Mouse (Mus musculus) layer of hippocampus, adult 18-20 months (tissue): ENCODE measurements around the gene Slc7a5. TPM values are rescaled to one million over a fixed set of nuclear protein-coding genes. Genes with fewer than 3 reads are reported as not detected.
A peak's percentile ranks its signal among the peaks of the same experiment; 100 is the strongest.

Source experiments
- DNase-seq, 2 experiments: peaks; one replicate each; pipeline ENCODE4 v3.0.0; 2022; ENCODE audit warnings: low spot score in 2 of 2
- long read RNA-seq: library from polyadenylated mRNA; stranded (forward); transcript quantifications from one replicate; pipeline ENCODE4 v2.0.0, GENCODE M21; 2021
- total RNA-seq, 2 experiments: library from RNA; stranded (reverse); gene quantifications; 2 replicates each; pipeline ENCODE4 v1.2.3; 2021

The Slc7a5 gene
- total RNA-seq: 10 to 100 TPM; 52.8 to 55.7 TPM
- long read RNA-seq, transcript Slc7a5-201 (10 exons, 3,517 nt): major isoform, 90 of 104 reads
- long read RNA-seq, partial matches to known transcripts: 6 of 104 reads
- long read RNA-seq, other reads (novel, unspliced or antisense): 8 of 104 reads

- peak; percentile 90 to 97 for DNase-seq
These were observed at the start of gene Slc7a5 for GRCm38 (mm10) chr8:121907587-121908248. Gene Slc7a5, minus strand, starts transcription at chr8:121907694.

- no peak for DNase-seq
These were observed 48.5 kb upstream of the Slc7a5 start for GRCm38 (mm10) chr8:121955825-121956500.

GRCm38 (mm10) chr8:121954981-121955555 lies 47.6 kb upstream of the Slc7a5 start:
- DNase-seq: no peak

- DNase-seq: no peak
These were observed 46.5 kb upstream of the Slc7a5 start for GRCm38 (mm10) chr8:121953821-121954545.

- no peak for DNase-seq
These were observed 45.3 kb upstream of the Slc7a5 start for GRCm38 (mm10) chr8:121952800-121953199.

- no peak for DNase-seq
These were observed 44.6 kb upstream of the Slc7a5 start for GRCm38 (mm10) chr8:121952122-121952521.

- DNase-seq: no peak
These were observed 44.1 kb upstream of the Slc7a5 start for GRCm38 (mm10) chr8:121951656-121952009.

- peak; percentile 50 to 57 for DNase-seq
These were observed 43.5 kb upstream of the Slc7a5 start for GRCm38 (mm10) chr8:121950749-121951655.

- peak; percentile 96 to 99 for DNase-seq
These were observed 42.7 kb upstream of the Slc7a5 start for GRCm38 (mm10) chr8:121949941-121950748.

GRCm38 (mm10) chr8:121949222-121949800 lies 41.8 kb upstream of the Slc7a5 start, which contains the start of gene Banp:
Gene Banp, plus strand, starts transcription at chr8:121949750.
- no peak for DNase-seq

- DNase-seq: no peak
These were observed 41.0 kb upstream of the Slc7a5 start for GRCm38 (mm10) chr8:121948321-121949145.

- peak in 1 of 2 experiments; percentile 72 for DNase-seq
These were observed 40.3 kb upstream of the Slc7a5 start for GRCm38 (mm10) chr8:121947753-121948141.

GRCm38 (mm10) chr8:121947047-121947752 lies 39.7 kb upstream of the Slc7a5 start:
- DNase-seq: no peak

- DNase-seq: no peak
These were observed 38.9 kb upstream of the Slc7a5 start for GRCm38 (mm10) chr8:121946351-121946750.

GRCm38 (mm10) chr8:121944831-121945230 lies 37.3 kb upstream of the Slc7a5 start, which contains the start of gene Car5a:
Gene Car5a, minus strand, starts transcription at chr8:121944904.
- DNase-seq: no peak

GRCm38 (mm10) chr8:121943716-121944115 lies 36.2 kb upstream of the Slc7a5 start:
- no peak for DNase-seq

- no peak for DNase-seq
These were observed 35.6 kb upstream of the Slc7a5 start for GRCm38 (mm10) chr8:121943057-121943540.
